17 mouse cellular contexts compared by ENCODE assay signal in the genomic region with DNA sequence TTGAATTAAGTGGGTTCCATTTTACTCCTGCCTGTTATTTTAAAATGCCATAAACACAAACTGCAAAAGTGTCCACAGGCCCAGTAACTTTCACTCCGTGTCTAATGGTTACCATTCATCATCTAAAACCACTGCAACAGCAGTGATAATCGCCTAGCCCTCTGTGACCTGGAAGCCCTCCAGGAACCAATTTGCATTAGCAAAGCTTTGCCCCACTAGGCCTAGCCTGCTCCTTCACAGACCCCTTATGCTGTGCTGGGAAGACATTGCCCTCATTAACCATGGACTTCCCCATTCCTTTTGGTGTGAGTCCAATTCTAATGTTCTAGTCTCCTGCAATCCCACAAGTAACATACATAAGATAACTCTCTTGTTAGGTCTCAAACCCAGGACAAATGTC.
"Had no signal": no experiment of that assay in that cellular context is flagged by ENCODE, and none has a peak within 500 bp of the region (broad histone marks: within the 10 kb centered on the region; RNA-seq: fewer than 3 reads in every experiment).

No protein-coding gene starts in this region.

- H3K4me1 ChIP-seq: lung, embryonic 15.5 days; megakaryocyte, embryonic 14.5 days; midbrain, embryonic 13.5 days; midbrain, embryonic 15.5 days; neural tube, embryonic 12.5 days; stomach, embryonic 15.5 days had no signal

- H3K4me2 ChIP-seq: lung, embryonic 15.5 days; midbrain, embryonic 11.5 days; midbrain, embryonic 13.5 days; midbrain, embryonic 15.5 days; neural tube, embryonic 12.5 days; stomach, embryonic 15.5 days had no signal

- H3K27ac ChIP-seq: lung, embryonic 15.5 days; macrophage; midbrain, embryonic 13.5 days; midbrain, embryonic 15.5 days; neural tube, embryonic 12.5 days; stomach, embryonic 15.5 days; stomach, postnatal 0 days had no signal

- H3K4me3 ChIP-seq: lung, embryonic 15.5 days; megakaryocyte, embryonic 14.5 days; midbrain, embryonic 13.5 days; midbrain, embryonic 15.5 days; neural tube, embryonic 12.5 days; stomach, embryonic 15.5 days had no signal

- ATAC-seq: lung, postnatal 0 days; midbrain, embryonic 13.5 days; midbrain, embryonic 15.5 days had no signal

- DNase-seq: lung, adult 2 months; lung, postnatal 14 days; lung, postnatal 36 days; right cerebral cortex, postnatal 14 days; thymus, adult 2 months; thymus, postnatal 25 days; thymus, postnatal 4 days had no signal

- H3K36me3 ChIP-seq: lung, embryonic 15.5 days; midbrain, embryonic 13.5 days; midbrain, embryonic 15.5 days; neural tube, embryonic 12.5 days; stomach, embryonic 15.5 days had no signal

- H3K9ac ChIP-seq: lung, embryonic 15.5 days; midbrain, embryonic 13.5 days; midbrain, embryonic 15.5 days; neural tube, embryonic 12.5 days; stomach, embryonic 15.5 days had no signal

- H3K27me3 ChIP-seq: lung, embryonic 15.5 days; megakaryocyte, embryonic 14.5 days; midbrain, embryonic 13.5 days; midbrain, embryonic 15.5 days; neural tube, embryonic 12.5 days; stomach, embryonic 15.5 days had no signal

- H3K9me3 ChIP-seq: lung, embryonic 15.5 days; midbrain, embryonic 13.5 days; midbrain, embryonic 15.5 days; neural tube, embryonic 12.5 days; stomach, embryonic 15.5 days had no signal
